Mouse (Mus musculus): ENCODE measurements at regions not wholly inside any gene's neighbourhood (a gene's known extent, or its start where the extent isn't known, plus 50 kb on each side); places are given as distances from the start of the nearest gene placed in this dataset.

DNA sequence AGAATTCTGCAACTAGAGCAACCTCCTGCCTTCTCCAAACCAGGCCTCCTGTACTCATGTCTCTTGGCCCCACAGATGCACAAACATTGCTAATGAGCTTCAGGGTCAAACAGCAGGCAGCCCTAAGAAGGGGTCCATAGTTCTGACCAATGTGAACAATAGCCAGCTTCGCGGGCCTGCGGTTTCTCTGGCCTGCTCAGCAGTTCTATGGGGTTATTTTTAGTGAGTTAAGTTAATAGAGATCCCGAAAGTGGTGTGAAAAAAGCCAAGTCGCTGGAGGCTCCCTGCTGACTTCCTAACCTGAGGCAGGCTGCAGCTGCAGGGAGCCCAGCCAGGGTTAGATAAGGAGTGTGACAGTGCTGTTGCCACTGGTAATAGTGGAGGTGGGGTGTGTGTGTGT lies 106.6 kb downstream of the Pdcd6ip start:
- no peaks in the 10 kb centered on the region for H3K27me3 ChIP-seq
- TF ChIP-seq CTCF (IDR thresholded peaks at IDR 0.05) = no peak
- ChIA-PET POLR2A (no interaction called here), CTCF (interaction anchor here (0.7 kb wide), 1 partner anchor 14 kb away, joined by 3 read pairs; no protein-coding TSS in a partner anchor)
- in situ Hi-C loops (cut with MboI; ENCODE audit: low pct_unique_long_range_greater_than_20kb) = no loop called here
- DNase-seq (ENCODE audit: low read depth, low spot score) = no peak
- no peak for ATAC-seq

DNA sequence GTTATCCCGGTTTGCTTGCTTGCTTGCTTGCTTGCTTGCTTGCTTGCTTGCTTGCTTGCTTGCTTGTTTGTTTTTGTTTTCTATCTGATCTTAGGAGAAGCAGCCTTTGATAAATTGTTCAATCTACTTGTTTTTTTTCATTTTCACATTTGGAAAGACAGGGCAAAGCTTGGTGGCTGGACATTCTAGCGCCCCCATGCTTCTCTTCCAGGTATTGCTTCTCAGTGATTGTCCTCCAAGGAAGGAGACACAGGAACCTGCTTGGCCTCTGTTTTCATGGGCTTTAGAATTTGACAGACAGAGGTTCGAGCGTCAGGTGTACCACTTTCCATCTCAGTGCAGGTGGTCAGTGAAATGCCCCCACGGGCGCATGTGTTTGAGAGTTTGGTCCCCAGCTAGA lies 120.8 kb downstream of the Pdcd6ip start:
- ChIA-PET POLR2A (interaction anchor here (0.6 kb wide), 1 partner anchor 84 kb away, joined by 3 read pairs; no protein-coding TSS in a partner anchor), CTCF (interaction anchor here (1.0 kb wide), 1 partner anchor 14 kb away, joined by 3 read pairs; no protein-coding TSS in a partner anchor)
- in situ Hi-C loops (cut with MboI; ENCODE audit: low pct_unique_long_range_greater_than_20kb) = no loop called here

DNA sequence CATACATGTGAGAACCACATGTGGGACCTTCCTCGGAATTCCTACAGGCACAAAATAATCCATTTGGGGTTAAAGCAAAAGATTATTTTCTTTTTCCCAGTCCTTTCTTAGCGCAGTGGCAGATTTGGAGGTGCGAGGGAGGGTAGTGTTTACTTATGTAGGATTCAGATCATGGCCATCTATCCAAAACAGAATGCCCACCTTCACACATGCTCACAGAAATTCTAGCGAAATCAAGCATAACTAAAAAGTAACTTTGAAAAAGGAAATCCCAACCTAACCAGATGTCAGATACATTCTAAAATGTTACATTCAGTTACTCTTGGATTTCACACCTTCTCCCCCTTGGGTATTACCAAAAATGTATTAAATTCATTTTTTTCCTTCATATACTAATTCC lies 121.6 kb downstream of the Pdcd6ip start:
- POLR2A ChIA-PET = no interaction called here
- no peak for DNase-seq (ENCODE audit: low read depth, low spot score)

More for the DNA sequence above, 120.8 kb downstream of the Pdcd6ip start:
- H3K27me3 ChIP-seq = no peaks in the 10 kb centered on the region
- DNase-seq (ENCODE audit: low read depth, low spot score) (no peak), ATAC-seq (no peak)
- TF ChIP-seq CTCF (IDR thresholded peaks at IDR 0.05) = peak; percentile 56

DNA sequence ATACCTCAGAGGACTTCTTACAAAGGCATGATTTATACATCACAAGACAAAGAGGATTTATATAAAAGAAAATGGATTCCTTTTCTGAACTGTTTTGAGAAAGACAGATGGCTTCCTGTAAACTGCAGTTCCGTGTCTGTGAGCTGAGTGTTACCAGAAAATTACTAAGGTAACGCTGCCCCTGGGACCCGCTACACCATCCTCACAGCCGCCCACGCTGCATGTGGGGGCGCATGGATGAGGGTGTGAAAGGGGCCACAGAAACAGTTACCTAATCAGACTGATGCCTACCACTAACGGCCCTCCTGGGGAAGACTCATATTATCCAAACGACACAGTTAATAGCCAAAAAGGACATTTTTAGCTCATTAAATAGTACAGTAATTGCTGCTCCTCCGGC lies 129.8 kb downstream of the Pdcd6ip start:
- no peak for TF ChIP-seq CTCF (IDR thresholded peaks at IDR 0.05)
- in situ Hi-C loops (cut with MboI; ENCODE audit: low pct_unique_long_range_greater_than_20kb) = no loop called here
- ATAC-seq (no peak), DNase-seq (ENCODE audit: low read depth, low spot score) (no peak)
- CTCF ChIA-PET = no interaction called here
- POLR2A ChIA-PET = no interaction called here
- H3K27me3 ChIP-seq = no peaks in the 10 kb centered on the region

More for the DNA sequence above, 121.6 kb downstream of the Pdcd6ip start:
- CTCF ChIA-PET = no interaction called here
- no peak for ATAC-seq
- TF ChIP-seq CTCF (IDR thresholded peaks at IDR 0.05) = no peak
- in situ Hi-C loops (cut with MboI; ENCODE audit: low pct_unique_long_range_greater_than_20kb) = no loop called here
- no peaks in the 10 kb centered on the region for H3K27me3 ChIP-seq

DNA sequence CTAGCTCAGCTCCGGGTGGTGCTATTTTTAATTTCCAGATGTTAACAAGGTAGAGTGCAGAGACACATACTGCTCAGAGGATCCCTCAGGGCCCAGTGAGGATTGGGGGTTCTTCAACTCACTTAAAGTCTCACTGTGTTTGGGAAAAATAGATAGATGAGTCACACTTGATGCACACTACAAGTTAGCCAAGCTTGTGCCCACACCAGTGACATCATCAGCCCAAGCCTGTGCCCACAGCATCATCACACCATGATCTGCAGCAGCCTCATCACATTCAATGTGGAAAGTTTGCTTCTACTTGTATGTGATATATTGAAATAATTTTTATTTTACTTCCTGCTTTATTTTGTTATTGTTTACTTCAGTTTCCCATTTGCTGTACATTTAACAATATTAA lies 139.2 kb downstream of the Pdcd6ip start:
- H3K27me3 ChIP-seq = no peaks in the 10 kb centered on the region
- in situ Hi-C loops (cut with MboI; ENCODE audit: low pct_unique_long_range_greater_than_20kb) = no loop called here
- no peak for TF ChIP-seq CTCF (IDR thresholded peaks at IDR 0.05)
- ChIA-PET POLR2A (interaction anchor here (0.6 kb wide), 1 partner anchor 543 kb away, joined by 3 read pairs; no protein-coding TSS in a partner anchor), CTCF (interaction anchor here (0.8 to 1.0 kb wide), 2 partner anchors 16 to 260 kb away, joined by 3 read pairs; no protein-coding TSS in a partner anchor)
- DNase-seq (ENCODE audit: low read depth, low spot score) (no peak), ATAC-seq (no peak)

DNA sequence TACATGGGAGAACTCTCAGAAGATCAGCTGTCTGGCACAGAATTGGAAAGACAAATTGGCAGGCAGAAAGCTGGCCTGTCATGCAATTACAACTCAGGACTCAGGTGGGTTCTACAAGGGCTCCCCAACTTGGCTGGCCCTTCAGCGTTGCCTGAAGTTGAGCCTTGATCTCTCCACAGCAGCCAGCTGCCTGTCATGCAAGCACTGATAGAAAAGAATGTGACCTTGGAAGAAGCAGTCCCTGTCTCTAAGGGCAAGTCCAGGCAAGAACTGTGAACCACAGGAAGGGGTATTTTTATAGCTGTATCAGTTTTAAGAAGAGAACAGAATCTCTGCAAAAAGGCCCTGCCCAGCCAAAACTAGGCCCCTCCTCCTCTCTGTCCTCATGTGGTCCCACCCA lies 140.4 kb downstream of the Pdcd6ip start:
- POLR2A ChIA-PET = no interaction called here
- DNase-seq (ENCODE audit: low read depth, low spot score) (no peak), ATAC-seq (no peak)
- CTCF ChIA-PET = no interaction called here
- in situ Hi-C loops (cut with MboI; ENCODE audit: low pct_unique_long_range_greater_than_20kb) = no loop called here
- H3K27me3 ChIP-seq = no peaks in the 10 kb centered on the region
- TF ChIP-seq CTCF (IDR thresholded peaks at IDR 0.05) = no peak

DNA sequence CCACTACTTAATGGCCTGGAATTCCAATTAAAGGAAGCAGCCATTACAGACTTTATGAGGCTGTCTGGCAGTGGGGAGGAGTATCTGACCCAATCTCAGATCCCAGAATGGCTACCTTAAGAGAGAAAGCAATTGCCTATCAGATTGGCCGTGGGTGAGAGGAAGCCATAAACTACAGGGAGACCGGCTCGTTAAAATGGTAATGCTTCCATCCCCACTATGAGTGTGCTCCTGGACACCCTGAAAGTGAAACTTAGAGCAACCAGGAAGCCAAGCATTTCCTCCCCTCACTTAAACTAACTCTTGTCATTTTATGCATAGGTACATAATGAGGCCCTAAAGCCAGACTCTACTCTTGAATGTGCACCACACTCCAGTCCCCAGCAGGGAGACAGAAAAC lies 141.4 kb downstream of the Pdcd6ip start:
- DNase-seq (ENCODE audit: low read depth, low spot score) = no peak
- H3K27me3 ChIP-seq = no peaks in the 10 kb centered on the region
- no peak for ATAC-seq
- POLR2A ChIA-PET = no interaction called here
- CTCF ChIA-PET = no interaction called here
- in situ Hi-C loops (cut with MboI; ENCODE audit: low pct_unique_long_range_greater_than_20kb) = no loop called here
- TF ChIP-seq CTCF (IDR thresholded peaks at IDR 0.05) = no peak

DNA sequence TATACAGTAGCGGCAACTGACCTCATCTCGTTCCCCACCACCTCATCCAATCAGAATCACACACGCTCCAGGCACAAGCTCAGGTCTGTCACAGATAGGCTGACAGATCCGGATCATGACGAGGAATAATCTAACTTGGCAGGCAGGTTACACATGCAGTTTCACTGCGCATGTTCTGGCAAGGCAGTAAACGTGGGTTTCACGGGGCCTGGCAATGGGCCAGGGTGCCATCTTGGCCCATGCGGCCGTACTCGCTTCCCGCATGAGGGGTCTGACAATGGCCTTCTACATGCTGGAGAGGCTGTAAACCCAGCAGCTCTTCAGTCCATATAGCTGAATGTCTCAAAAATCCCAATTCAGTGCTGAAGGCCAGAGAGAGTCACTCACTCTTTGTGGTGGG lies 154.1 kb downstream of the Pdcd6ip start:
- no peak for DNase-seq (ENCODE audit: low read depth, low spot score)
- ChIA-PET CTCF (no interaction called here), POLR2A (no interaction called here)
- TF ChIP-seq CTCF (IDR thresholded peaks at IDR 0.05) = no peak
- H3K27me3 ChIP-seq = no peaks in the 10 kb centered on the region
- no peak for ATAC-seq
- in situ Hi-C loops (cut with MboI; ENCODE audit: low pct_unique_long_range_greater_than_20kb) = no loop called here

DNA sequence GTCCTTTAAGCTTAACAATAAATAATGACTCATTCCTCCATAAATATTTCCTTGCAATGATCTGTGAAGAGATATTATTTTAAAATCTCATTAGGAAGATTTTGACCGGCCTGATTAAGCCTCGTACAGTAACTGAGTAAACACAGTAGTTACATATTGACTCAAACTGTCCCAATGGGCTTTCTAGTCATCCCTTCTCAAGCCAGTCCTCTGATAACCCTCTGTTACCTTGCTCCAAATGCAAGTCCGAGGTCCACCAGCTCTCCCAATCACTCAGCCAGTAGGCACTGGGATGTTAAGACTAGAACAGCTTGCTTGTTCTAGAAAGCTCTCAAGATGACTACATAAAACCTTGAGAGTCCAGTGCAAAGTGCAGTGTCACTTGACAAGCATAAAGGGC lies 160.6 kb downstream of the Pdcd6ip start:
- DNase-seq (ENCODE audit: low read depth, low spot score) (no peak), ATAC-seq (peak; percentile 79)
- no peaks in the 10 kb centered on the region for H3K27me3 ChIP-seq
- ChIA-PET CTCF (no interaction called here), POLR2A (no interaction called here)
- TF ChIP-seq CTCF (IDR thresholded peaks at IDR 0.05) = no peak
- in situ Hi-C loops (cut with MboI; ENCODE audit: low pct_unique_long_range_greater_than_20kb) = no loop called here

DNA sequence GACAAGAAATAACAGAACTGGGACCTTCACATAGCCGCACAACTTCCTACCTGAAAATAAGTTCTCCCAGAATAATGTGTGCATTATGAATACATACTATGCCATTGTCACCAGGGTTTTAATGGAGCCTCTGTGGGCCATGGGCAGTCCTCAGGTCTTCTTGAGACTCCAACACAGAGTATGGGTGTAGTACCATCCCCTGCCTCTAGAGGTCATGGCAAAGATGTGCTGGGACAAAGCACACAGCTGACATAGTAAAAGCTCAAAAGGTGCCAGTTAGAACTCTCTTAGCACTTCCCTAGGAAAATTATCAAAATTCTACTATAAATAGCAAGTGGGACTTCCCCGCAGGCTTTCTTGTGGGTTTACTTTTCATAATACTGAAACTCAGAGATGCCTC lies 179.5 kb downstream of the Pdcd6ip start:
- no peaks in the 10 kb centered on the region for H3K27me3 ChIP-seq
- in situ Hi-C loops (cut with MboI; ENCODE audit: low pct_unique_long_range_greater_than_20kb) = loop anchor here (10.0 kb wide), 1 partner anchor 106 kb away; no protein-coding TSS in a partner anchor
- no peak for ATAC-seq
- no peak for DNase-seq (ENCODE audit: low read depth, low spot score)
- ChIA-PET CTCF (interaction anchor here (1.0 to 1.3 kb wide), 3 partner anchors 27 to 70 kb away, joined by 3 read pairs; no protein-coding TSS in a partner anchor), POLR2A (no interaction called here)
- peak; percentile 81 for TF ChIP-seq CTCF (IDR thresholded peaks at IDR 0.05)

DNA sequence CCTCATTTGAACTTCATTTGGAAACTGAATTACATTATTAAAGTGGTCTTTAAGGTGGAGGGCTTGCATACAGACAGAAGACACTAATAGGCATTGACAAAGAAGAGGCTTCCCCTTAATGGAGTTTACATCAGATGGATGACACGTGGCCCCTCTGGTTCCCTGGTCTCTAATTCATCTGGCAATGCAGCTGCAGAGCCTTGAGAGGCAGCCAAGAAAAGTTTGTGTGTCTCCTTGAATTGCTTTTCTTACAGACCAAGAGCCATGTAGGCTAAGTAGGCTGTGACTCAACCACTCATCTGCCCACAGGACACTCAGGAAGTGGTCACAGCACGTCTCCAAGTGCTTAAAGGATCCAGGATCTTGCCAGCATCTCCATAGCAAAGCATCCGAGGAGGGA lies 183.8 kb downstream of the Pdcd6ip start:
- no peak for DNase-seq (ENCODE audit: low read depth, low spot score)
- POLR2A ChIA-PET = no interaction called here
- CTCF ChIA-PET = no interaction called here
- H3K27me3 ChIP-seq = no peaks in the 10 kb centered on the region
- ATAC-seq = no peak
- no peak for TF ChIP-seq CTCF (IDR thresholded peaks at IDR 0.05)
- in situ Hi-C loops (cut with MboI; ENCODE audit: low pct_unique_long_range_greater_than_20kb) = loop anchor here (10.0 kb wide), 1 partner anchor 110 kb away; no protein-coding TSS in a partner anchor

DNA sequence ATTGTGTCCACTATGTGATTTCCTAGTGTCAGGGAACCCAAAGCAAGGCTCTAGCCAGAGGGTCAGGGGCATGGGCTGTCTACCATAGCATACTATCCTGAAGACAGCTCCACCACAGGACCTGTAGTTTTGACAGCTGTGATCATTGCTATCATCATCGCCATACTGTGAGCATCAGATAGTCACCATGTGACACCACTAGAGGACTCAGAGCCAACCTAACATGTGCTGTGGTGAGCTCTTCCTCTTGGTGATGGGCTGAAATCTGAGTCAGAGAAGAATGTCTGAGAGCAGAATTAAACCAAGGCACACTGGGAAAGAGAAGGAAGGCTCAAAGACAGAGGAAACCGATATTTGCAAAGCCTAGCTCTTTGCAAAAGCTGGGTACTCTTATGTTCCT lies 184.9 kb downstream of the Pdcd6ip start:
- ATAC-seq (no peak), DNase-seq (ENCODE audit: low read depth, low spot score) (no peak)
- ChIA-PET CTCF (interaction anchor here (0.7 kb wide), 1 partner anchor 54 kb away, joined by 3 read pairs; no protein-coding TSS in a partner anchor), POLR2A (no interaction called here)
- TF ChIP-seq CTCF (IDR thresholded peaks at IDR 0.05) = no peak
- no peaks in the 10 kb centered on the region for H3K27me3 ChIP-seq
- in situ Hi-C loops (cut with MboI; ENCODE audit: low pct_unique_long_range_greater_than_20kb) = loop anchor here (10.0 kb wide), 1 partner anchor 112 kb away; no protein-coding TSS in a partner anchor
